Mouse (Mus musculus) E14TG2a.4 (cell line): ENCODE results near the gene AC131692.1.

Source experiments
- H3K27me3 ChIP-seq: 2 replicates; pipeline ENCODE4 v1.6.1; 2014; ENCODE audit warnings: low read length, control low read depth; ENCODE audit not compliant: insufficient read depth
- H3K36me3 ChIP-seq: 2 replicates; pipeline ENCODE4 v1.6.1; 2014; ENCODE audit warnings: low read length, control low read depth; ENCODE audit not compliant: insufficient read depth
- H3K4me1 ChIP-seq: replicated peaks from 2 replicates; pipeline ENCODE4 v1.6.1; 2014; ENCODE audit warnings: low read depth, low read length, control low read depth
- H3K4me3 ChIP-seq: replicated peaks from 2 replicates; pipeline ENCODE4 v1.5.1; 2014; ENCODE audit warnings: mild to moderate bottlenecking, low read length
- H3K9me3 ChIP-seq: 2 replicates; pipeline ENCODE4 v1.6.1; 2014; ENCODE audit warnings: low read length, control low read depth
- CTCF ChIP-seq: conservative IDR thresholded peaks from 2 replicates; pipeline ENCODE4 v1.5.1; 2014; ENCODE audit warnings: low read length
- NANOG ChIP-seq: IDR thresholded peaks from 2 replicates; pipeline ENCODE4 v1.6.1; 2014; ENCODE audit warnings: borderline replicate concordance, low read length, mixed read lengths
- POU5F1 ChIP-seq: IDR thresholded peaks from 2 replicates; pipeline ENCODE4 v1.6.1; 2014; ENCODE audit warnings: low read length, borderline replicate concordance

AC131692.1 gene

DNA sequence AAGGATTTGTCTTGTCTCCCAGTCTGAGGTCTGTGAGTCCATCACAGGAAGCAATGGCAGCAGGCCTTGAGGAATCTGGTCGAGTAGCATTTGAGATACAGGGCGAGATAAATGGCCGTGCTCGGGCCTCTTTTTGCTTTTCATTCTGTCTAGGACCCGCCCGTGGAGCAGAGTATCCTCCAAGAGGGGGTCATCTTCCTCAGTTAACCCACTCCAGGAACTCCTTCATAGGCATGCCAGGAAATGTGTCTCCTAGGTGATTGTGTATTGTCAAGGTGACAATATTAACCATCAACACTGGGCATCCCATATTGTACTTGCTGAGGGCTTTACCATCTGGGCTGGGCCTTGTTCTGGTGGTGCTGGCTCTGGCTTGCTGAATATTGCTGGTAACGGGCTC is at the start of gene AC131692.1:
AC131692.1 (plus strand) TSS at position 301 of the 400 bp plus-strand sequence.
- H3K4me3 ChIP-seq = no peak within 1 kb of the TSS
- peaks cover 71% of the 10 kb centered on the region for H3K4me1 ChIP-seq
- H3K9me3 ChIP-seq = no peaks in the 10 kb centered on the region
- peaks cover 99% of the 10 kb centered on the region for H3K36me3 ChIP-seq
- no peaks in the 10 kb centered on the region for H3K27me3 ChIP-seq
- TF ChIP-seq POU5F1 = no peak
- TF ChIP-seq CTCF = no peak
- TF ChIP-seq NANOG = no peak

- TF ChIP-seq POU5F1 = no peak
- Histone ChIP-seq H3K9me3 (no peaks in the 10 kb centered on the region), H3K36me3 (peaks cover 31% of the 10 kb centered on the region), H3K27me3 (no peaks in the 10 kb centered on the region), H3K4me3 (peak overlapping the region; percentile 96), H3K4me1 (peaks cover 50% of the 10 kb centered on the region)
These were observed 48.6 kb upstream of the AC131692.1 start for GRCm38 (mm10) chr19:6045366-6046293.

GRCm38 (mm10) chr19:6046294-6047153 is 47.7 kb upstream of the AC131692.1 start, which contains the start of gene Syvn1:
TSS of gene Syvn1 (plus strand) at chr19:6046576.
- Histone ChIP-seq H3K27me3 (no peaks in the 10 kb centered on the region), H3K4me3 (peak within 1 kb of the TSS; percentile 96), H3K9me3 (no peaks in the 10 kb centered on the region), H3K4me1 (peaks cover 55% of the 10 kb centered on the region), H3K36me3 (peaks cover 40% of the 10 kb centered on the region)
- TF ChIP-seq CTCF (no peak), POU5F1 (no peak)

- TF ChIP-seq POU5F1 = no peak
- no peak for TF ChIP-seq NANOG
- TF ChIP-seq CTCF = no peak
- peak overlapping the region; percentile 96 for H3K4me3 ChIP-seq
- peaks cover 48% of the 10 kb centered on the region for H3K36me3 ChIP-seq
- peaks cover 52% of the 10 kb centered on the region for H3K4me1 ChIP-seq
- no peaks in the 10 kb centered on the region for H3K27me3 ChIP-seq
- H3K9me3 ChIP-seq = no peaks in the 10 kb centered on the region
These were observed 46.9 kb upstream of the AC131692.1 start for GRCm38 (mm10) chr19:6047154-6047898.

- TF ChIP-seq NANOG = no peak
- TF ChIP-seq POU5F1 = no peak
- no peak for TF ChIP-seq CTCF
- no peaks in the 10 kb centered on the region for H3K9me3 ChIP-seq
- H3K4me1 ChIP-seq = peaks cover 52% of the 10 kb centered on the region
- H3K27me3 ChIP-seq = no peaks in the 10 kb centered on the region
- peak overlapping the region; percentile 96 for H3K4me3 ChIP-seq
- peaks cover 53% of the 10 kb centered on the region for H3K36me3 ChIP-seq
These were observed 46.4 kb upstream of the AC131692.1 start for GRCm38 (mm10) chr19:6047899-6048166.

DNA sequence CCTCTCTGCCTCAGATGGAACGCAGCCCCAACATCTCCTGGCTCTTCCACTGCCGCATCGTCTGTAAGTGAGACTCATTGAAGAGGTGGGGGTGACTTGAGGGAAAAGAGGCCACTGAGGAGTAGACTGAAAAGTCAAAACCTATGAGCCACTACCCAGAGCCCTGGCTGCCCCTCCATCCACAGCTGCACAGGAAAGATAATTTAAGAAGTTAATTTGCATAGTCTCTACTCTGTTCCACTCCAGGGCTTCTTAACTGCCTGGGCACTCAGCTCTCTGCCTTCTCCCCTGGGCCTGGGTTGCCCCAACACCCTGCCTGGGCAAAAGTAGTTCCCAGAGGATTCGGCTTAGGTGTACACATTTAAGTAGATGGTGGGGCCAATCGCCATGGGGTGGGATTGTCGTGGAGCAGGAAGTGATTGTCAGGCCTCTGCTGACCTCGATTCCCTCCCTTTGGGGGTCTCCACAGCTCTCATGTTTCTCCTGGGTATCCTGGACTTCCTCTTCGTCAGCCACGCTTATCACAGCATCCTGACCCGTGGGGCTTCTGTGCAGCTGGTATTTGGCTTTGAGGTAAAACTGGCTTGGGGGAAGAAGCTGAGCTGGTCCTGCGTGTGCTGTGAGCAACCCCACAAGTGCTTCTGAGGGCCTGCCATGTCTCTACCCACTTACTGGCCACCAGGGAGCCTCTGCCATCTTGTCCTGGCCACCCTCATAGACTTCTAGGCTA is 45.4 kb upstream of the AC131692.1 start:
- Histone ChIP-seq H3K27me3 (no peaks in the 10 kb centered on the region), H3K36me3 (peaks cover 64% of the 10 kb centered on the region), H3K4me3 (0 out of 2 replicates have a peak overlapping the region, but pooled peaks have one; percentile 96), H3K9me3 (no peaks in the 10 kb centered on the region), H3K4me1 (peaks cover 62% of the 10 kb centered on the region)
- TF ChIP-seq POU5F1 = no peak

- 0 out of 2 replicates have a peak overlapping the region, but pooled peaks have one; percentile 17 for H3K4me3 ChIP-seq
- peaks cover 2% of the 10 kb centered on the region; the same call in 1 of the 2 replicates for H3K27me3 ChIP-seq
- no peaks in the 10 kb centered on the region for H3K9me3 ChIP-seq
- H3K4me1 ChIP-seq = peaks cover 77% of the 10 kb centered on the region
- TF ChIP-seq NANOG (no peak), CTCF (no peak), POU5F1 (no peak)
- peaks cover 93% of the 10 kb centered on the region for H3K36me3 ChIP-seq
These were observed 41.7 kb upstream of the AC131692.1 start for GRCm38 (mm10) chr19:6052516-6052915.

- H3K9me3 ChIP-seq = no peaks in the 10 kb centered on the region
- H3K4me1 ChIP-seq = peaks cover 70% of the 10 kb centered on the region
- H3K36me3 ChIP-seq = peaks cover 89% of the 10 kb centered on the region
- H3K27me3 ChIP-seq = peaks cover 2% of the 10 kb centered on the region; the same call in 1 of the 2 replicates
- no peak for TF ChIP-seq NANOG
- TF ChIP-seq CTCF = no peak
- TF ChIP-seq POU5F1 = no peak
- H3K4me3 ChIP-seq = no peak overlapping the region
These were observed 39.9 kb upstream of the AC131692.1 start for GRCm38 (mm10) chr19:6054296-6054695.
